Mouse (Mus musculus): ENCODE measurements around the gene Dnah14. TPM values are rescaled to one million over a fixed set of nuclear protein-coding genes. Genes with fewer than 3 reads are reported as not detected.

The Dnah14 gene
- polyA plus RNA-seq, 1 experiment from 2014 or later: 1.7 TPM

Other genes starting within 250 kb of the Dnah14 start
- 0.24 and 0.57 TPM in 2 replicates for gene Cnih3, start 223.9 kb upstream of the Dnah14 start, polyA plus RNA-seq (2016; fragmentation: Nextera tagmentation; extraction: Ambion mirVana)
- 0.08 and 0.16 TPM in 2 replicates for gene Ccdc121, start 65.1 kb upstream of the Dnah14 start, polyA plus RNA-seq (2016; fragmentation: Nextera tagmentation; extraction: Ambion mirVana)